Mouse (Mus musculus) MEL (cell line): ENCODE results near the gene Mtr. TPM values are rescaled to one million over a fixed set of nuclear protein-coding genes. Genes with fewer than 3 reads are reported as not detected.

ENCODE experiments used
- DNase-seq: peaks from one replicate; pipeline ENCODE4 v3.0.0; 2011; ENCODE audit warnings: low read depth, low spot score
- H3K27ac ChIP-seq: 2 replicates; pipeline ENCODE4 v1.5.1; 2012; ENCODE audit warnings: low read depth, mild to moderate bottlenecking, control low read depth, low read length, moderate library complexity; ENCODE audit not compliant: control insufficient read depth
- H3K27me3 ChIP-seq, 2 experiments: fragments of 150-350 bp in 1 of 2; sonication (generic) in 1 of 2; 2 replicates each; pipeline ENCODE4 v1.6.1; 2012; ENCODE audit warnings: low read length in 2 of 2, mild to moderate bottlenecking in 2 of 2, improper control_type of control experiment in 1 of 2, moderate library complexity in 1 of 2; ENCODE audit not compliant: insufficient read depth in 2 of 2, control insufficient read depth in 1 of 2
- H3K36me3 ChIP-seq, 2 experiments: 2 replicates each; pipeline ENCODE4 v1.6.1; 2012 to 2014; ENCODE audit warnings: low read length in 2 of 2, improper control_type of control experiment in 1 of 2, inconsistent platforms in 1 of 2, mild to moderate bottlenecking in 1 of 2; ENCODE audit not compliant: insufficient read depth in 2 of 2, control insufficient read depth in 1 of 2
- H3K4me1 ChIP-seq, 2 experiments: fragments of 150-350 bp in 1 of 2; sonication (generic) in 1 of 2; 2 replicates each; pipeline ENCODE4 v1.6.1; 2012; ENCODE audit warnings: low read length in 2 of 2, improper control_type of control experiment in 1 of 2, mild to moderate bottlenecking in 1 of 2; ENCODE audit not compliant: insufficient read depth in 2 of 2, control insufficient read depth in 1 of 2
- H3K4me3 ChIP-seq, 2 experiments: fragments of 150-350 bp in 1 of 2; sonication (generic) in 1 of 2; 2 replicates each; pipeline ENCODE4 v1.5.1; 2012; ENCODE audit warnings: low read depth in 2 of 2, low read length in 2 of 2, mild to moderate bottlenecking in 2 of 2, moderate library complexity in 2 of 2, control low read depth in 1 of 2, improper control_type of control experiment in 1 of 2; ENCODE audit not compliant: control insufficient read depth in 1 of 2, insufficient read depth in 1 of 2
- H3K79me2 ChIP-seq: 2 replicates; pipeline ENCODE4 v1.6.1; 2012; ENCODE audit warnings: mild to moderate bottlenecking, low read length, moderate library complexity; ENCODE audit not compliant: control insufficient read depth, poor library complexity, insufficient read depth
- H3K9ac ChIP-seq: 2 replicates; pipeline ENCODE4 v1.6.1; 2012; ENCODE audit warnings: low read depth, mild to moderate bottlenecking, control low read depth, low read length, moderate library complexity; ENCODE audit not compliant: control insufficient read depth, poor library complexity, severe bottlenecking
- H3K9me3 ChIP-seq: fragments of 150-350 bp; sonication (generic); replicated peaks from 2 replicates; pipeline ENCODE4 v1.6.1; 2012; ENCODE audit warnings: mild to moderate bottlenecking, low read length, improper control_type of control experiment, moderate library complexity; ENCODE audit not compliant: insufficient read depth
- BHLHE40 ChIP-seq: IDR thresholded peaks from 2 replicates; pipeline ENCODE4 v1.6.1; 2012; ENCODE audit warnings: low read depth, mild to moderate bottlenecking, inconsistent platforms, low read length, improper control_type of control experiment, borderline replicate concordance
- E2F4 ChIP-seq: IDR thresholded peaks from 2 replicates; pipeline ENCODE4 v1.6.1; 2011; ENCODE audit warnings: low read depth, low read length, improper control_type of control experiment, borderline replicate concordance
- EP300 ChIP-seq, 2 experiments: IDR thresholded peaks; 2 replicates each; pipeline ENCODE4 v1.6.1; 2011; ENCODE audit warnings: improper control_type of control experiment in 2 of 2, low read length in 2 of 2, low read depth in 1 of 2, mild to moderate bottlenecking in 1 of 2
- ETS1 ChIP-seq: IDR thresholded peaks from 2 replicates; pipeline ENCODE4 v1.6.1; 2012; ENCODE audit warnings: low read depth, mild to moderate bottlenecking, inconsistent platforms, low read length, improper control_type of control experiment, moderate library complexity
- GABPA ChIP-seq: IDR thresholded peaks from 2 replicates; pipeline ENCODE4 v1.6.1; 2012; ENCODE audit warnings: low read depth, mild to moderate bottlenecking, inconsistent platforms, low read length, improper control_type of control experiment, moderate library complexity
- KAT2A ChIP-seq: conservative IDR thresholded peaks from 2 replicates; pipeline ENCODE4 v1.6.1; 2012; ENCODE audit warnings: low read depth, low read length, improper control_type of control experiment, inconsistent platforms
- MAFK ChIP-seq: IDR thresholded peaks from 2 replicates; pipeline ENCODE4 v1.6.1; 2011; ENCODE audit warnings: low read depth, mild to moderate bottlenecking, low read length, improper control_type of control experiment, borderline replicate concordance
- MYB ChIP-seq: IDR thresholded peaks from 2 replicates; pipeline ENCODE4 v1.6.1; 2011; ENCODE audit warnings: mild to moderate bottlenecking, low read depth, low read length, improper control_type of control experiment
- MYC ChIP-seq: IDR thresholded peaks from 2 replicates; pipeline ENCODE4 v1.6.1; 2011; ENCODE audit warnings: low read depth, mild to moderate bottlenecking, low read length, improper control_type of control experiment, moderate library complexity
- POLR2A ChIP-seq, 2 experiments: IDR thresholded peaks; 2 replicates each; pipeline ENCODE4 v1.6.1; 2011 to 2012; ENCODE audit warnings: low read length in 2 of 2, mild to moderate bottlenecking in 2 of 2, control low read depth in 1 of 2, improper control_type of control experiment in 1 of 2, low read depth in 1 of 2, moderate library complexity in 1 of 2; ENCODE audit not compliant: control insufficient read depth in 1 of 2, insufficient read depth in 1 of 2, poor library complexity in 1 of 2
- POLR2AphosphoS2 ChIP-seq: IDR thresholded peaks from 2 replicates; pipeline ENCODE4 v1.6.1; 2011; ENCODE audit warnings: low read length, improper control_type of control experiment
- SMC3 ChIP-seq: IDR thresholded peaks from 2 replicates; pipeline ENCODE4 v1.6.1; 2011; ENCODE audit warnings: low read depth, low read length, improper control_type of control experiment
- TAL1 ChIP-seq: IDR thresholded peaks from 2 replicates; pipeline ENCODE4 v1.6.1; 2012; ENCODE audit warnings: mild to moderate bottlenecking, inconsistent platforms, low read length, moderate library complexity, mixed read lengths
- TCF12 ChIP-seq: IDR thresholded peaks from 2 replicates; pipeline ENCODE4 v1.6.1; 2014; ENCODE audit warnings: low read depth, mild to moderate bottlenecking, inconsistent platforms, low read length, improper control_type of control experiment, moderate library complexity
- ZKSCAN1 ChIP-seq: IDR thresholded peaks from 2 replicates; pipeline ENCODE4 v1.6.1; 2012; ENCODE audit warnings: low read depth, mild to moderate bottlenecking, inconsistent platforms, low read length, improper control_type of control experiment, moderate library complexity
- polyA plus RNA-seq, 2 experiments: library from polyadenylated mRNA; stranded (reverse) in 1 of 2; unstranded in 1 of 2; fragments of >175 nt in 1 of 2; fragments of >200 nt in 1 of 2; gene quantifications; 2 replicates each; pipeline versions ENCODE4 v1.2.1 to v1.2.4; 2012; ENCODE audit warnings: low replicate concordance in 2 of 2, low read depth in 1 of 2; ENCODE audit not compliant: insufficient read length in 2 of 2, insufficient read depth in 1 of 2, missing spikeins in 1 of 2
- total RNA-seq: library from RNA; depleted of rRNA; stranded (reverse); fragments of 300-350 nt; gene quantifications from 2 replicates; pipeline ENCODE4 v1.2.3, GENCODE M21; 2012

The Mtr gene
- total and polyA plus RNA-seq, 3 experiments, result 25.5 to 53.0 (median 32.2) TPM

DNA sequence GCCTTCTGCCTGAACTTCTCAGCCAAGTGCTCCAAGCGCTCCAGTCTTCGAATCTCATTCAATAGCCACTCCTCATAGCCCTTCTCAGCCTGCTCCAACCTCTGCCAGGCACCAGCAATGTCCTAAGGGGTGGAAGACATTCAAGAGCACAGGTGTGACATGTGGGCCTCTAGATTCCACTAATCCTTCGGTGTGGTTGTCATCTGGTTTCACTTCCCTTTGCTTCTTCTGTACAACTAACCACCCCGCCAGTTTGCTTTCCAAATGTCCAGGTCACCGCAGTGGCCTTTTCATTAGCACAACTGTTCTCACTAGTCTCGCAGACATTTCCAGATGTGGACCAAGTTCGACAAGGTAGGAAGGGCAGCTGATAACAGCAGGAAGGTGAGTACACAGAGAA, 32.8 kb upstream of the Mtr start:
- H3K27ac ChIP-seq, result no peak overlapping the region
- H3K36me3 ChIP-seq, result no peaks in the 10 kb centered on the region

DNA sequence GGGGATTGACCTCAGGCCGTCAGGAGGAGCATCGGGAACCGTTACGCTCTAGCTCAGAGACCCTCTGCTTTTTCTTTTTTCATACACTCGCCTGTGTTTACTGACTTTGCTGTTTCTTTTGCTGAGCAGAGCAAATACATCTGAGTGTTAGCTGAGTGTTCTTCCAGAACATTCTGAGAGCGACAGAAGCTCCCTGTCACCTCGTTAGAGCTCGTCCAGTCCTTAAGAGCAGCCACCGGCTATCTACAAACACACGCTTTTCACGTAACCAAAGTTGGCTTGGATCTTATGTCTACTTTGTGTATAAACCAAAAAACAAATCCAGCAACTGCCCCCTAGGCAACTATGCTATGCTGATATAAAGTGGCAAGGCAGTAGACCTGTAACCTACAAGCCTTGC, 26.6 kb upstream of the Mtr start:
- no peak overlapping the region for H3K9ac ChIP-seq
- H3K27ac ChIP-seq, result no peak overlapping the region
- H3K4me1 ChIP-seq, result peaks cover 0 to 9% of the 10 kb centered on the region in 2 experiments; a peak in 1 of 4 replicates
- no peaks in the 10 kb centered on the region for H3K79me2 ChIP-seq
- H3K9me3 ChIP-seq, result no peaks in the 10 kb centered on the region
- TF ChIP-seq KAT2A, result no peak
- no peak for TF ChIP-seq POLR2AphosphoS2
- TF ChIP-seq BHLHE40, result no peak
- no peak for TF ChIP-seq EP300 (IDR thresholded peaks at IDR 0.05; ENCODE audit: low read depth in 1 of 2, low read length in 2 of 2)
- TF ChIP-seq MYB, result no peak
- TF ChIP-seq E2F4, result no peak
- TF ChIP-seq GABPA, result no peak
- no peak for TF ChIP-seq POLR2A (IDR thresholded peaks at IDR 0.05; ENCODE audit: control insufficient read depth in 1 of 2, insufficient read depth in 1 of 2, low read depth in 1 of 2, low read length in 2 of 2, poor library complexity in 1 of 2)
- no peaks in the 10 kb centered on the region for H3K36me3 ChIP-seq
- DNase-seq, result no peak
- H3K4me3 ChIP-seq, result no peak overlapping the region
- H3K27me3 ChIP-seq, result no peaks in the 10 kb centered on the region; a peak in 1 of 4 replicates

More for the DNA sequence above, 32.8 kb upstream of the Mtr start:
- Histone ChIP-seq H3K79me2 (no peaks in the 10 kb centered on the region), H3K27me3 (no peaks in the 10 kb centered on the region; a peak in 1 of 4 replicates), H3K4me3 (no peak overlapping the region), H3K9me3 (no peaks in the 10 kb centered on the region), H3K9ac (no peak overlapping the region), H3K4me1 (no peaks in the 10 kb centered on the region)
- no peak for DNase-seq
- TF ChIP-seq ZKSCAN1 (no peak), SMC3 (no peak), TCF12 (no peak), TAL1 (no peak)

DNA sequence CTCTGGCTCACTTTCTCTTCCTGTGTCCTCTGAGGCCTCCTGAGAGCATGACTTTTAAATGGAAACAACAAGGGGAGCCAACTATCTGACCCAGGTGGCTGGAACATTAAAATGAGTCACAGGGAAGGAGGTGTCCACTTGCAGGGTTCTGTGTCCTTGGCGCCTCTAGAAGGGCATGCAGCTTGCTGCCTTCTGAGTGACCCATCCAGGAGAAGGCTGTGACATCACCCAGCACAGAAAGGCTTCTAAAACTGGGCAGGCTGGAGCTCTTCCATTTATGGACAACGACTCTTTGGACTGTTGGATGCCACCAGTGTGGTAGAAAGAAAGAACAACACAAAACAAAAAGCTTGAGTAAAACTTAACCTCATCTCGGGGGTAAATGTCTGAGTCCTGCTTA, 25.9 kb upstream of the Mtr start:
- Histone ChIP-seq H3K9me3 (no peaks in the 10 kb centered on the region), H3K27me3 (no peaks in the 10 kb centered on the region; a peak in 1 of 4 replicates), H3K27ac (no peak overlapping the region), H3K9ac (no peak overlapping the region), H3K4me1 (peaks cover 0 to 9% of the 10 kb centered on the region in 2 experiments; a peak in 1 of 4 replicates), H3K4me3 (no peak overlapping the region), H3K79me2 (no peaks in the 10 kb centered on the region), H3K36me3 (no peaks in the 10 kb centered on the region)
- no peak for DNase-seq
- TF ChIP-seq ETS1 (no peak), MAFK (no peak), MYC (no peak), EP300 (IDR thresholded peaks at IDR 0.05; ENCODE audit: low read depth in 1 of 2, low read length in 2 of 2) (no peak), MYB (no peak)
